Mouse (Mus musculus) kidney, postnatal 0 days (tissue): ENCODE measurements around the gene Krt33a. TPM values are rescaled to one million over a fixed set of nuclear protein-coding genes. Genes with fewer than 3 reads are reported as not detected.

Source experiments
- ATAC-seq: fragments of 200-750 bp; cut with Nextera tagmentation; replicated peaks from 2 replicates; pipeline ENCODE4 v1.8.0; 2017; ENCODE audit warnings: low read depth, moderate number of reproducible peaks, moderate TSS enrichment, moderate library complexity; ENCODE audit not compliant: low FRiP score
- DNase-seq: peaks from one replicate; pipeline ENCODE4 v3.0.0-alpha.2; 2016; ENCODE audit warnings: low spot score
- H3K27ac ChIP-seq: fragments of 300-500 bp; sonication (generic); 2 replicates; pipeline ENCODE4 v1.5.1; 2014; ENCODE audit warnings: mild to moderate bottlenecking
- H3K27me3 ChIP-seq: fragments of 300-500 bp; sonication (generic); 2 replicates; pipeline ENCODE4 v1.6.1; 2014; ENCODE audit warnings: low read length, mixed read lengths; ENCODE audit not compliant: insufficient read depth
- H3K36me3 ChIP-seq: fragments of 300-500 bp; sonication (generic); 2 replicates; pipeline ENCODE4 v1.6.1; 2014; ENCODE audit warnings: low read length, mixed read lengths; ENCODE audit not compliant: insufficient read depth
- H3K4me1 ChIP-seq: fragments of 300-500 bp; sonication (generic); replicated peaks from 2 replicates; pipeline ENCODE4 v1.6.1; 2014; ENCODE audit warnings: antibody characterized with exemption, low read length, mixed read lengths; ENCODE audit not compliant: insufficient read depth
- H3K4me2 ChIP-seq: fragments of 300-500 bp; sonication (generic); 2 replicates; pipeline ENCODE4 v1.6.1; 2014; ENCODE audit warnings: mild to moderate bottlenecking, low read length, moderate library complexity, mixed read lengths
- H3K4me3 ChIP-seq: fragments of 300-500 bp; sonication (generic); replicated peaks from 2 replicates; pipeline ENCODE4 v1.5.1; 2014; ENCODE audit warnings: low read depth, low read length
- H3K9ac ChIP-seq: fragments of 300-500 bp; sonication (generic); 2 replicates; pipeline ENCODE4 v1.6.1; 2014; ENCODE audit warnings: low read depth, low read length
- H3K9me3 ChIP-seq: fragments of 300-500 bp; sonication (generic); replicated peaks from 2 replicates; pipeline ENCODE4 v1.6.1; 2016; ENCODE audit warnings: low read length, inconsistent platforms, mixed read lengths
- CTCF ChIP-seq: IDR thresholded peaks from 2 replicates; pipeline ENCODE4 v1.5.1; 2016; ENCODE audit warnings: antibody characterized with exemption, low read depth, mild to moderate bottlenecking, moderate library complexity
- WGBS: fragments of 180-500 bp; shearing (Covaris S2); extraction: QIAGEN DNeasy Blood & Tissue Kit; methylation state at CpG from one replicate; pipeline ENCODE4 v1.1.7; 2014; 5-methylcytosine and 5-hydroxymethylcytosine counted together
- polyA plus RNA-seq: library from polyadenylated mRNA; unstranded; fragments of >200 nt; fragmentation: Nextera tagmentation; extraction: Ambion mirVana; gene quantifications from 2 replicates; pipeline ENCODE4 v1.2.1, GENCODE M21; 2015

Krt33a gene
- polyA plus RNA-seq, result not detected in 2 replicates

DNA sequence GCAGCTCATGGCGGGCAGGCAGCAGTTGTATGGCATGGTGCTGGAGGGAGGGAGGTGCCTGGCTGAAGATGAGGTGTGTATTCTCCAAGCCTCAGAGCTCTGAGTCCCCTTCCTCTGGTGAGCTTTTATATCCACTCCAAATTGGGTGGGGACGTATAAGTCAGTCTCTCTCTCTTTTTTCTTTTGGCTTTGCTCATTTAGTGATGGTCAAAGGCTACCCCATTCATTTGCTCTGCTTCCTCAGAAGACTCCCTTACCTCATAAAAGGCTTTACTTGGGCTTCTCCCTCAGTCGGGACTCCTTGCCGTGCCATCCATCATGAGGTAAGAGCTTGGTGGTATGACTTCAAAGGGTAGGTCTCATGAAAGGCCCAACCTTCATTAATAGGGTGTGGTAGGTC, at the start of gene Krt33a:
Gene Krt33a, minus strand, starts transcription at position 101 of the 400 bp plus-strand sequence.
- H3K4me2 ChIP-seq, result no peak within 1 kb of the TSS
- no peaks in the 10 kb centered on the region for H3K36me3 ChIP-seq
- no peak within 1 kb of the TSS for H3K27ac ChIP-seq
- WGBS, result 68% methylated on average over 4 of the region's 4 CpGs
- no peaks in the 10 kb centered on the region for H3K27me3 ChIP-seq
- DNase-seq (no peak), ATAC-seq (no peak)
- H3K4me1 ChIP-seq, result no peaks in the 10 kb centered on the region
- no peak within 1 kb of the TSS for H3K9ac ChIP-seq
- no peaks in the 10 kb centered on the region for H3K9me3 ChIP-seq
- H3K4me3 ChIP-seq, result no peak within 1 kb of the TSS
- TF ChIP-seq CTCF, result no peak

DNA sequence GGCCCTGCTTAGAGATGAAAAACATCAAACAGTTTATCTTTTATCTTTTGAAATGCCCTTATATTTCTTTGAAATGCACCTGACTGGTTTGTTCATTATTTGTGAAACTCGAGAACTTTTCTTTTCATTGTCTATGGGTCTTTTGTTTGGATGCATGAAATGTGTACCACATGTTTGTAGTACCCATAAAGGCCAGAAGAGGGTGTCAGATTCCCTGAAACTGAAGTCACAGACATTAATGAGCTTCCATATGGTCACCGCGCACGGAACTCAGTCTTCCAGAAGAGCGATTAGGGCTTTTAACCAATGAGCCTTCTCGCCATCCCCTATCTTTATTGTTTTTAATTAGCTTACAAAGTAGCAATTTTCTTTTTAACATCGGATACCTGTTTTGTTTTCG, 42.9 kb upstream of the Krt33a start:
- DNase-seq, result peak; percentile 43
- H3K9me3 ChIP-seq, result no peaks in the 10 kb centered on the region
- H3K4me2 ChIP-seq, result no peak overlapping the region
- TF ChIP-seq CTCF, result peak; percentile 51
- H3K36me3 ChIP-seq, result no peaks in the 10 kb centered on the region
- no peak overlapping the region for H3K27ac ChIP-seq
- 54% methylated on average over 8 of the region's 8 CpGs for WGBS
- no peak overlapping the region for H3K4me3 ChIP-seq
- H3K4me1 ChIP-seq, result no peaks in the 10 kb centered on the region
- no peak overlapping the region for H3K9ac ChIP-seq
- H3K27me3 ChIP-seq, result no peaks in the 10 kb centered on the region
- ATAC-seq, result no peak

DNA sequence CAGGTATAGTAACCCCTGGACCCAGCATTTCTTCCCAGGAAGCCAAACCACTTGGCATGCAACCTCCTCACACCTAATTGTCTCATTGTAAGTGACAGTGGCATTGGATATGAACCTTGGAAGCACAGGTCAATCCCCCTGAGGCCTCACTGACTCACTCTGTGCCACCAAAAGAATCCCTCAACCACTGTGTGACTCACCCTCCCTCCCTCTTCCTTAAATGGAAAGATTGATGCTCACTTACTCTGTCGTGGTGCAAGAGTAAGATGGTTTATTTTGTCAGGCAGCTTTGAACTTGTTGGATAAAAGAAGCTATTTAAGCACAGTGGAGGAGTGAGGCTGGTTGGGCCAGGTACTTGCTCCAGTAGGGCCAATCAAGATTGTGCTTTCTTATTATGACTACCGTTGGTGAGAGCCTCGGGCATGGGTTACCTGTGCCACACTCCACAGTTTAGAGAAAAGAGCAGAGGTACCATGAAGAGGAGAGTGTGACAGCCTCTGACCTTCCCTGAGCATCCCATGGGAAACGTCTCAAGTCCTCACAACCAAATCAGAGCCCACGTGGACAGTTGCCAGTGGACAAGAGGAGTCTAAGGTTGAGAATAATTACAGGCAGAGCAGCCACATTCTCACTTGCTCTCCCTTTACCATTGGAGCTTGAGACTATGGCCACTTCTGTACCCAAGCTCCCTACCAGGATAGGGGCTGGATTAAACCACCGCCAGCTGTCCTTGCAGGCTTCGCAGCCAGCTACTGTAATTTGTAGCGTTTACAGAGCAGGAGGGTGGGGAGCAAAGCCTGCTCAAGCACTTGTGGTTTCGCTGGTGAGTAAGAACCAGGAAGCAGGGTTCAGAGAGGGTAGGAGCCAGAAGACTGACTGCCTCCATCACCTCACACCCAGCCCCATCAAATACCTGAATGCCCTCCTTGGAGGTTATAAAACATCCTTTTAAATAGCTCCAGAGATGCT, 40.0 kb upstream of the Krt33a start:
- Histone ChIP-seq H3K4me2 (no peak overlapping the region), H3K36me3 (no peaks in the 10 kb centered on the region), H3K9me3 (no peaks in the 10 kb centered on the region), H3K9ac (no peak overlapping the region), H3K27ac (no peak overlapping the region), H3K27me3 (no peaks in the 10 kb centered on the region), H3K4me1 (no peaks in the 10 kb centered on the region), H3K4me3 (no peak overlapping the region)
- ATAC-seq, result no peak
- no peak for DNase-seq
- WGBS, result 65% methylated on average over 9 of the region's 9 CpGs
- TF ChIP-seq CTCF, result no peak

DNA sequence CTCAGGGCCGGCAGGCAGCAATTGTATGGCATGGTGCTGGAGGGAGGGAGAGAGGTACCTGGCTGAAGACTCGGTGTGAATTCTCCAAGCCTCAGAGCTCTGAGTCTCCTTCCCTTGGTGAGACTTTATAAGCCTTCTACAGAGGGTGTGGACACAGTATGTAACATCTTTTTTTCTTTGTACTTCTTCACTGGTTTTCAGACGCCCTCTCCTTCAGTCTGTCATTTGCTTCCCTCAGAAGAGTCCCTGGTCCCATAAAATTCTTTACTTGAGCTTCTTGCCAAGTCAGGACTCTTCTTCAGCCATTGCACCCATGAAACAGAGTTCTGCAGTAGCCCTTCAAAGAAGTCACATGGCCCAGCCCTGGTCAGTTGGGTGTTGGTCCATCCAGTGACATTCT, 34.4 kb upstream of the Krt33a start, which contains the start of gene Krt31:
Gene Krt31, minus strand, starts transcription at position 101 of the 400 bp plus-strand sequence.
- no peak for ATAC-seq
- WGBS, result 85% methylated on average over 3 of the region's 3 CpGs
- no peaks in the 10 kb centered on the region for H3K36me3 ChIP-seq
- H3K4me2 ChIP-seq, result no peak within 1 kb of the TSS
- DNase-seq, result no peak
- no peaks in the 10 kb centered on the region for H3K4me1 ChIP-seq
- H3K4me3 ChIP-seq, result no peak within 1 kb of the TSS
- no peak within 1 kb of the TSS for H3K9ac ChIP-seq
- no peaks in the 10 kb centered on the region for H3K27me3 ChIP-seq
- H3K27ac ChIP-seq, result no peak within 1 kb of the TSS
- no peaks in the 10 kb centered on the region for H3K9me3 ChIP-seq
- no peak for TF ChIP-seq CTCF

DNA sequence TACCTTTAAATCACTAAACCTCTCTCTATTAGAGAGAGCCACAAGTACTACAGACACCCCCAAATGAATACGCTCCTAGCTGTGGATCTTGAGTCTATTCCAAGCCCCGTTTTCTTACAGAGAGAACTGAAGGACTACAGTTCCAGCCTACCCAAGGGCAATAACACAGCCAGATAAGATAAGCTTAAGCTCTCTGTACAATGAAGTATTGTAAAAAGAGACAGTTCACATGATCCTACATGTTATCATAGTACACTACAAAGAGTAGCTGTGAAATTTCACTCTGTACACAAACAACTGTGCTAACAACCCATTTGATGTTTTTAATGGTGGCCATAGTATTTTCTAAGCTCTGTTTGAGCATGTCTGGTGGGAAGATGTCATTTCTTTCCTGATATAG, 31.2 kb upstream of the Krt33a start:
- Histone ChIP-seq H3K27ac (no peak overlapping the region), H3K4me1 (no peaks in the 10 kb centered on the region), H3K9ac (no peak overlapping the region), H3K4me3 (no peak overlapping the region), H3K27me3 (no peaks in the 10 kb centered on the region), H3K4me2 (no peak overlapping the region), H3K36me3 (no peaks in the 10 kb centered on the region), H3K9me3 (no peaks in the 10 kb centered on the region)
- ATAC-seq, result no peak
- no peak for DNase-seq
- 84% methylated on average over 2 of the region's 2 CpGs for WGBS
- no peak for TF ChIP-seq CTCF

DNA sequence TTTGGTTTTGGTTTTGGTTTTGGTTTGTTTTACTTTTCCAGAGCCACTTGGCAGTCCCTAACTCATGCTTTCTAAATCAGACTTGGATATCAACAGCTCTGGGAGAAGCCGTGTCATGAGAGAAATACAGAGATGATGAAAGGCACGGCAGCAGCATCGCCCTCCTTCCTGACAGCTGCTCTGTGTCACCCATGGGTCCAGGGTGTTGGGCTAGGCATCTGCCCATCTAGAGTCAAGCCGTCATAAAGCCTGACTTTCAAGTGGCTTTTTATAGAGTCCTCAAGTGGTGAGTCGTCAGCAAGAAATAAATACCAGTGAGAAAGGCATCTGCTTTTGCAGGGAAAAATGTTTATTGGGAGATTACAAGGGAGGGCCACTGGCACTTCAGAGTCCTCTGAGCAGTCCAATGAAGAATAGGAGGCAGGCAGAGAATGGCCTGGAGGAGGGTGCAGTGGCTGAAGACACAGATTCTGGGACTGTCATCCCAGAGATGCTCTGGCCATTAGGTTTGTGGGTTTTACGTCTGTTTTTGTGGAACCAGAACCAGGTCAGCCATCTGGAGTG, 30.4 kb upstream of the Krt33a start:
- H3K9me3 ChIP-seq, result no peaks in the 10 kb centered on the region
- DNase-seq, result no peak
- H3K36me3 ChIP-seq, result no peaks in the 10 kb centered on the region
- ATAC-seq, result no peak
- no peak overlapping the region for H3K4me2 ChIP-seq
- TF ChIP-seq CTCF, result no peak
- H3K4me1 ChIP-seq, result no peaks in the 10 kb centered on the region
- WGBS, result 65% methylated on average over 6 of the region's 6 CpGs
- H3K9ac ChIP-seq, result no peak overlapping the region
- no peak overlapping the region for H3K4me3 ChIP-seq
- H3K27me3 ChIP-seq, result no peaks in the 10 kb centered on the region
- no peak overlapping the region for H3K27ac ChIP-seq
